Mouse (Mus musculus) hindbrain, postnatal 0 days (tissue): Measurements from ENCODE around the gene Itm2b. TPM values are rescaled to one million over a fixed set of nuclear protein-coding genes. Genes with fewer than 3 reads are reported as not detected.
A peak's percentile ranks its signal among the peaks of the same experiment; 100 is the strongest.

ENCODE experiments used
- ATAC-seq: fragments of 200-750 bp; cut with Nextera tagmentation; 2 replicates; pipeline ENCODE4 v1.8.0; 2017; ENCODE audit warnings: mild to moderate bottlenecking, moderate TSS enrichment, moderate library complexity
- DNase-seq: peaks from one replicate; pipeline ENCODE4 v3.0.0-alpha.2; 2015; ENCODE audit warnings: low spot score
- H3K27ac ChIP-seq: fragments of 300-500 bp; sonication (generic); 2 replicates; pipeline ENCODE4 v1.5.1; 2014; ENCODE audit warnings: mild to moderate bottlenecking
- H3K27me3 ChIP-seq: fragments of 300-500 bp; sonication (generic); 2 replicates; pipeline ENCODE4 v1.6.1; 2014; ENCODE audit warnings: low read length, mixed read lengths; ENCODE audit not compliant: insufficient read depth
- H3K36me3 ChIP-seq: fragments of 300-500 bp; sonication (generic); 2 replicates; pipeline ENCODE4 v1.6.1; 2014; ENCODE audit warnings: low read length, mixed read lengths; ENCODE audit not compliant: insufficient read depth
- H3K4me1 ChIP-seq: fragments of 300-500 bp; sonication (generic); 2 replicates; pipeline ENCODE4 v1.6.1; 2014; ENCODE audit warnings: antibody characterized with exemption, low read length, mixed read lengths; ENCODE audit not compliant: insufficient read depth
- H3K4me2 ChIP-seq: fragments of 300-500 bp; sonication (generic); 2 replicates; pipeline ENCODE4 v1.6.1; 2014; ENCODE audit warnings: low read depth, mild to moderate bottlenecking, low read length, moderate library complexity, mixed read lengths
- H3K4me3 ChIP-seq: fragments of 300-500 bp; sonication (generic); 2 replicates; pipeline ENCODE4 v1.5.1; 2014; ENCODE audit warnings: low read length
- H3K9ac ChIP-seq: fragments of 300-500 bp; sonication (generic); replicated peaks from 2 replicates; pipeline ENCODE4 v1.6.1; 2014; ENCODE audit warnings: mild to moderate bottlenecking, low read length, moderate library complexity, mixed read lengths
- H3K9me3 ChIP-seq: fragments of 300-500 bp; sonication (generic); 2 replicates; pipeline ENCODE4 v1.6.1; 2016; ENCODE audit warnings: low read length, mixed read lengths
- CTCF ChIP-seq: IDR thresholded peaks from 2 replicates; pipeline ENCODE4 v1.5.1; 2016; ENCODE audit warnings: antibody characterized with exemption, control low read depth, low read depth
- WGBS: fragments of 180-500 bp; shearing (Covaris S2); extraction: QIAGEN DNeasy Blood & Tissue Kit; methylation state at CpG from one replicate; pipeline ENCODE4 v1.1.7; 2014; 5-methylcytosine and 5-hydroxymethylcytosine counted together
- polyA plus RNA-seq: library from polyadenylated mRNA; unstranded; fragments of >200 nt; fragmentation: Nextera tagmentation; extraction: Ambion mirVana; gene quantifications from 2 replicates; pipeline ENCODE4 v1.2.1, GENCODE M21; 2015
- total RNA-seq: library from RNA; depleted of rRNA; stranded (reverse); fragments of >200 nt; gene quantifications from 2 replicates; pipeline ENCODE4 v1.2.3, GENCODE M21; 2014

Gene Itm2b
- total and polyA plus RNA-seq, 2 experiments from 2014 or later, result 446 to 1,059 TPM

- no peaks in the 10 kb centered on the region for H3K9me3 ChIP-seq
- TF ChIP-seq CTCF, result no peak
- no peak overlapping the region for H3K27ac ChIP-seq
- H3K4me3 ChIP-seq, result no peak overlapping the region
- WGBS, result 68% methylated on average over 6 of the region's 8 CpGs
- H3K36me3 ChIP-seq, result peaks cover 7% of the 10 kb centered on the region; the same call in 1 of the 2 replicates
- ATAC-seq (no peak), DNase-seq (no peak)
- no peak overlapping the region for H3K9ac ChIP-seq
- 0 out of 2 replicates have a peak, but pooled peaks cover 1% of the 10 kb centered on the region for H3K4me1 ChIP-seq
- H3K27me3 ChIP-seq, result no peaks in the 10 kb centered on the region
- H3K4me2 ChIP-seq, result no peak overlapping the region
Measured at GRCm38 (mm10) chr14:73375903-73376302, 9.2 kb downstream of the Itm2b start.

GRCm38 (mm10) chr14:73375445-73375844, 9.6 kb downstream of the Itm2b start:
- TF ChIP-seq CTCF, result no peak
- DNase-seq (no peak), ATAC-seq (no peak)
- H3K9me3 ChIP-seq, result no peaks in the 10 kb centered on the region
- no peaks in the 10 kb centered on the region for H3K27me3 ChIP-seq
- H3K36me3 ChIP-seq, result peaks cover 7% of the 10 kb centered on the region; the same call in 1 of the 2 replicates
- WGBS, result 91% methylated on average over 8 of the region's 8 CpGs
- H3K9ac ChIP-seq, result no peak overlapping the region
- H3K4me2 ChIP-seq, result no peak overlapping the region
- no peak overlapping the region for H3K4me3 ChIP-seq
- no peaks in the 10 kb centered on the region for H3K4me1 ChIP-seq
- H3K27ac ChIP-seq, result no peak overlapping the region

- H3K36me3 ChIP-seq, result peaks cover 4% of the 10 kb centered on the region; the same call in 1 of the 2 replicates
- TF ChIP-seq CTCF, result no peak
- ATAC-seq, result no peak
- no peak overlapping the region for H3K9ac ChIP-seq
- H3K4me1 ChIP-seq, result 0 out of 2 replicates have a peak, but pooled peaks cover 4% of the 10 kb centered on the region
- DNase-seq, result no peak
- WGBS, result 64% methylated on average over 11 of the region's 11 CpGs
- no peaks in the 10 kb centered on the region for H3K9me3 ChIP-seq
- no peak overlapping the region for H3K4me3 ChIP-seq
- H3K27ac ChIP-seq, result peak overlapping the region; percentile 15; the same call in 1 of the 2 replicates
- H3K27me3 ChIP-seq, result no peaks in the 10 kb centered on the region
- H3K4me2 ChIP-seq, result no peak overlapping the region
Measured at GRCm38 (mm10) chr14:73374315-73374890, 10.7 kb downstream of the Itm2b start.

GRCm38 (mm10) chr14:73373606-73374005, 11.5 kb downstream of the Itm2b start:
- TF ChIP-seq CTCF, result no peak

GRCm38 (mm10) chr14:73372990-73373389, 12.1 kb downstream of the Itm2b start:
- Histone ChIP-seq H3K36me3 (peaks cover 6% of the 10 kb centered on the region; the same call in 1 of the 2 replicates), H3K4me2 (no peak overlapping the region), H3K4me3 (no peak overlapping the region), H3K27ac (0 out of 2 replicates have a peak overlapping the region, but pooled peaks have one; percentile 26), H3K27me3 (no peaks in the 10 kb centered on the region), H3K9ac (no peak overlapping the region), H3K4me1 (0 out of 2 replicates have a peak, but pooled peaks cover 4% of the 10 kb centered on the region), H3K9me3 (no peaks in the 10 kb centered on the region)
- no peak for ATAC-seq
- TF ChIP-seq CTCF, result no peak
- 87% methylated on average over 4 of the region's 4 CpGs for WGBS
- no peak for DNase-seq

More at GRCm38 (mm10) chr14:73373606-73374005, 11.5 kb downstream of the Itm2b start:
- Histone ChIP-seq H3K4me3 (no peak overlapping the region), H3K4me1 (0 out of 2 replicates have a peak, but pooled peaks cover 4% of the 10 kb centered on the region), H3K27ac (no peak overlapping the region), H3K4me2 (no peak overlapping the region), H3K9me3 (no peaks in the 10 kb centered on the region), H3K9ac (no peak overlapping the region), H3K36me3 (0 out of 2 replicates have a peak, but pooled peaks cover 4% of the 10 kb centered on the region), H3K27me3 (no peaks in the 10 kb centered on the region)
- WGBS, result 82% methylated on average over 8 of the region's 8 CpGs
- no peak for ATAC-seq
- DNase-seq, result no peak

GRCm38 (mm10) chr14:73371577-73371976, 13.5 kb downstream of the Itm2b start:
- H3K4me1 ChIP-seq, result 0 out of 2 replicates have a peak, but pooled peaks cover 4% of the 10 kb centered on the region
- no peak for TF ChIP-seq CTCF
- no peak overlapping the region for H3K4me2 ChIP-seq
- H3K9me3 ChIP-seq, result no peaks in the 10 kb centered on the region
- DNase-seq (no peak), ATAC-seq (no peak)
- no peak overlapping the region for H3K4me3 ChIP-seq
- H3K9ac ChIP-seq, result no peak overlapping the region
- no peak overlapping the region for H3K27ac ChIP-seq
- 86% methylated on average over 4 of the region's 4 CpGs for WGBS
- peaks cover 20% of the 10 kb centered on the region for H3K36me3 ChIP-seq
- H3K27me3 ChIP-seq, result no peaks in the 10 kb centered on the region
